Mouse (Mus musculus): ENCODE data around the gene Pank2.

The Pank2 gene

DNA sequence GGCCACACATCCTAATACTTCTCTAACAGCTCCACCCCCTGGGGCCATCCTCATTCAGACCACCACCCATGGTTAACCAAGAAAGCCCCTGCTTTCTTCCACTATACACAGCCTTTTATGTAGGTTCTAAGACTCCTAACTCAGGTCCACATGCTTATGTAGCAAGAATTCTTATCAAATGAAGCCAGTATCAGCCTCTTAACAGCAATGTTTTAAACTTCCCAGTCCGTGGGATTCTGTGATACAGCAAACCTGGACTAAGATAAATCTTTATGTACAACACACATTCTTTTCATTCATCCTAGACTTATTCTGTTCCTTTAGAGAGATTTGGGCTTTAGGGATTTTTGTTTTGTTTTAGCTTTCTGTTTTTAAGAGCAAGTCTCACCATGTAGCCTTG lies 61.4 kb downstream of the Pank2 start:
- DNase-seq (ENCODE audit: low spot score in 2 of 2): no peak

DNA sequence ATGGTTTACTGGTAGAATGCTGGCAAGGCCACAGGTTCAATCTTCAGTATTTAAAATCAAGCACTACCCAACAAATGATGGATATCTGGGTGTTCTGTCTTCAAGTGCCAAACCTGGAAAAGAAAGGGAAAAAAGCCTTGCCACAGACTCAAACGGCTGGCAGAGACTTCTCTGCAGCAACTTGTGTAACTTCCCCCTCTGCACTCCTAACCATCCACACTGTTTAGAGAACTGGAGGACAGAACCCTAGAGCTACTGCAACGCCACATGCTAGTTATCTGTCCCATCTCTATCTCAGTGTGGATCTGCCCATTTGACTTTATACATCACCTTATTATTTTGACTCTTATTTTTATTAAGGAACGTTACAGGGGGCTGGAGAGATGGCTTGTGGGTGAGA lies 63.7 kb downstream of the Pank2 start:
- no peak for DNase-seq (ENCODE audit: low spot score in 2 of 2)

DNA sequence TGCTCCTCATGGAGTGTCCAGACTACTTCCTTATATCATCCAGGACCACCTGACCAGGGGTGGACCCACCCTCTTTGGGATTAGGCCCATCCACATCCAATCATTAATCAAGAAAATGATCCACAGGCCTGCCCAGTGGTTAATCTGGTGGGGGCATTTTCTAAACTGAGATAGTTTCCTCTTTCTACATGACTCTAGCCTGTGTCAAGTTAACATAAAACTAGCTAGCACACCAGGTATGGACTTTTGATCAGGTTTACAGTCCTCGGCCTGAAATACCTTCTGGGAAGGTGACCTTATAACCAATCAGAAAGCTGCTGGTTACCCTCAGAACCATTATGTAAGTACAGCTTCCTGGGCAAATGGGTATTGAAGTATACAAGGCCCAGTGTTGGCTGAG lies 66.7 kb downstream of the Pank2 start:
- no peak for DNase-seq (ENCODE audit: low spot score in 2 of 2)

DNA sequence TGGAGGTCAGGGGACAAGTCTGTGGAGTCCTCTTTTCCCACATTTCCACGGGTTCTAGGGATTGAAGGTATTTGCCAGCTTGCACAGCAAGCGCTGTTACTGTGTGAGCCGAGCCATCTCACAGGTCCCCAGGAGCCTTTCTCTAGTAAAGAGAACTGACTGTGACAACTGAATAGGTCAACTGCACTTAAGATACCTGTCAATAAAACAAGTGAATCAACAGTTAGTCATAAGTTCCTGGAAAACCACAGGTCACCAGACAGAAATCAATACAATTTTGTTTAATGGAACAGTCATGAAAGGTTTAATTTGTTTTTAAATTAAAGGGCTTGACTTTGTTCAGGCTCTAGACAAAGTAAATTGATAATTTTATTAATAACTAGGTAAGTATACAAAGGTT lies 68.3 kb downstream of the Pank2 start:
- DNase-seq (ENCODE audit: low spot score in 2 of 2): no peak

DNA sequence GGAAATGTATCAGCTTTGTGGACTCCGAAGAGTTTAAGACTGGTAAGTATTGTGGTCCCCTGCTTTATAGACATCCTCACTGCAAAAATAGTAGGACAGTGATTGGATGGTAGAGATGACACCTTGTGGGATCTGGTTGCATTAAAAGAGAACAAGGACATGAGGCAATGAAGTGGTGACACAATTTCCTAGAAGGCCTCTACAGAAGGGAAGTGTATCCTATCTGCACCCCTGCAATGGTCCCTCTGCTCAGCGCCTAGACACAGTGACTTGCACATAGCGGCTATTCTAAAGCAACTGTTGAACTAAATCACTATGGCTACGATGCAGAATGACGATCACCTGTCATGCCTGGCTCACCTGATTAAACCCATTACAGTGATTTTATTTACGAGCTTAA lies 75.3 kb downstream of the Pank2 start:
- DNase-seq (ENCODE audit: low spot score in 2 of 2): no peak

DNA sequence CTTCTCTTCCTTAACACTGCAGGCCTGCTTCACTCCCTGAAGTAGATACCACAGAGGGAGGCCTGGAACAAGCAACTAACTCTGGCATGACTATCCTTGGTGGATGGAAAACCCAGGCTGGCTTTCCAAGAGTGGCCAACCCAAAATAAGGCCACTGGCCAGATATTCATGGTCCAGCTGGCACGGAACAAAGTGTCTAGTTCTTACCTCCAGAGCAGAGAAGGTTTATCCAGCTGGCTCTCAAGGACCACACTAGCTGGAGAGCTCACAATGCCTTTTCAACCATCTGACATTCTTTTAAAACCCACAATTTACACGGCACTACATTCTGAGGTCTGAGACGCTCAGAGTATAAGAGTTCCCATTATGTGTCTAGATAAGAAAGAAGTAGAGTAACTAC lies 82.2 kb downstream of the Pank2 start:
- DNase-seq (ENCODE audit: low spot score in 2 of 2): no peak

DNA sequence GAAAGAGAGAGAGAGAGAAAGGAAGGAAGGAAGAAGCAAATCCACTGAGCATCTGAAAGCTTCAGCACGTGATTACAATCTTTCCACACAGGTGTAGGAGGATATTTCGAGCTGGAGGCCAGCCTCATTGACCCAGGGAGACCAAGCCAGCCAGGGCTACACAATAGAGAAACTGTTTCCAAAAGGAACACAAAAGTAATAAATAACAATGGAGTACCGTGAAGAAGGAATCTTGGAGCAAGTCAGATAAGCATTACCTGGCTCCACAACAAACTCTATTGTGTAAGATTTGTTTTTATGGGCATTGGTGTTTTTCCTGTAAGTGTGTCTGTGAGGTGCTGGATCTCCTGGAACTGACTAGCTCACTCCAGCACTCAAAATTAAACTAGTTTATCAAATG lies 83.3 kb downstream of the Pank2 start:
- no peak for DNase-seq (ENCODE audit: low spot score in 2 of 2)
